Mouse (Mus musculus) cortical plate, adult 2 months (tissue): ENCODE measurements at regions not wholly inside any gene's neighbourhood (a gene's known extent, or its start where the extent isn't known, plus 50 kb on each side); places are given as distances from the start of the nearest gene placed in this dataset.

Experiments
- CTCF ChIP-seq: fragments of 200-500 bp; IDR thresholded peaks from 2 replicates; pipeline ENCODE4 v1.5.1; 2011; ENCODE audit warnings: mild to moderate bottlenecking, control low read depth, low read length; ENCODE audit not compliant: insufficient read depth; ENCODE audit errors: extremely low read depth
- POLR2A ChIP-seq: fragments of 200-500 bp; IDR thresholded peaks from 2 replicates; pipeline ENCODE4 v1.6.1; 2011; ENCODE audit warnings: mild to moderate bottlenecking, low read length, control low read depth; ENCODE audit not compliant: insufficient read depth; ENCODE audit errors: extremely low read depth

- TF ChIP-seq CTCF = no peak
- TF ChIP-seq POLR2A = no peak
These were observed 158.7 kb upstream of the Castor2 start for GRCm38 (mm10) chr5:133940841-133941240.
